Mouse (Mus musculus) lung, adult 18-20 months (tissue): ENCODE results near the gene Il4.
"Not testable (repeated sequence)": the region's sequence is repeated elsewhere in the genome, so short reads cannot be mapped to it uniquely, and the experiment has no call there.

Source experiments
- DNase-seq, 2 experiments: peaks; one replicate each; pipeline ENCODE4 v3.0.0; 2022; ENCODE audit warnings: mixed read lengths in 2 of 2

Gene Il4

DNA sequence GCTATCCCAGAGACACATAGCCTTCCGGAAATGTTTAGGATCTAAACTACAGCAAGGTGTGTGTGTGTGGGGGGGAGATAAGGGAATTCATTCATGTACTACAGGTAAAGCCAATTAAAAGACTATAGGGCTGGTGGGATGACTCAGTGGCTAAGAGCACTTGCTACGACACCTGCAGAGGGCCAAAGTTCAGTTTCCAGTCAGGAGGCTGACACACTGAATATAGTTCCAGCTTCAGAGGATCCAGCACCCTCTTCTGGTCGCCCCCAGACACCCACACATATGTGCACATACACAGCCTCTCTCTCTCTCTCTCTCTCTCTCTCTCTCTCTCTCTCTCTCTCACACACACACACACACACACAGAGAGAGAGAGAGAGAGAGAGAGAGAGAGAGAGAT, 60.5 kb downstream of the Il4 start:
- DNase-seq: not testable (repeated sequence)

DNA sequence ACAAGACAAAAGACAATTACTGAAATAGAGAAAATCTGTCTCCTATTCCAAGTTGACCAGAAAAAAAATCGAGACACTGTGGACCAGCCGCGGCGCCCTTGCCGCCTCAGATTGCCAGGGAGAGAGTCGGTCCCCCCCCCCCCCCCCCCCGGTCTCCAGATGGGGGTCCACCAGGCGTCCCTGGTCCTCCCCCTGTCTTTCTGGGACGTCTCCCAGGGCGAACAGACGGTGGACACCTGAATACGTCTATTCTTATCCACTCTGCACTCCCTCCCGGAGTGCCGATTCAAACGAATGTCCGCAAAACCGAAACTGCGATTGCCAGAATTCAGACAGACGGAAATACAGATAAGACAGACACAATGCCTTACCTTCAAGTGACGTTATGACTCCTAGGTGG, 61.9 kb downstream of the Il4 start:
- not testable (repeated sequence) for DNase-seq
